Mouse (Mus musculus) small intestine, adult 2 months (tissue): Measurements from ENCODE around the gene Herc2.

Experiments used
- CTCF ChIP-seq: fragments of 200-500 bp; IDR thresholded peaks from 2 replicates; pipeline ENCODE4 v1.5.1; 2012; ENCODE audit warnings: low read depth, mild to moderate bottlenecking, control low read depth, inconsistent platforms, low read length, moderate library complexity, mixed read lengths; ENCODE audit not compliant: insufficient replicate concordance, insufficient read length; ENCODE audit errors: extremely low read depth
- POLR2A ChIP-seq: fragments of 200-500 bp; IDR thresholded peaks from 2 replicates; pipeline ENCODE4 v1.6.1; 2012; ENCODE audit warnings: low read depth, mild to moderate bottlenecking, control low read depth, inconsistent platforms, low read length, moderate library complexity

DNA sequence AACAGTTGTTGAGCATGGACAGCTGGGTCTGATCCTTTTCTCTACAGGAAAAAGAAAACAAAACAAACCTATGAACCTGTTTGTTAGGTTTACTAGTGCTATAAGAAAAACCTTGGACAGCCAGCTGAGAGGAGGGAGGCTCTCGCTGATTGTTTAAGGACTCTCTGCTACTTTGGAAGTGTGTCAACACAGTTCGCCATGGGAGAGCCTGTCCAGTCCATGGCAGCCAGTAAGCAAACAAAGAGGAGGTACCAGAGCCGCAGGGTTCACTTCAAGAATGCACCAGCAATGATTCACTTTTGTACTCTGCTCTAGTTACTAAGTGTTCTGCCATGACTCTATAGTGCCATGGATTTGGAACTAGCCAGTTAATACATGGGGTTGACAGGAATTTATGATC, 39.1 kb downstream of the Herc2 start:
- no peak for TF ChIP-seq POLR2A
- no peak for TF ChIP-seq CTCF
